Mouse (Mus musculus) right cerebral cortex, postnatal 4 days (tissue): ENCODE results near the gene Slc44a4.
"Not testable (repeated sequence)": the region's sequence is repeated elsewhere in the genome, so short reads cannot be mapped to it uniquely, and the experiment has no call there.

Experiments used
- DNase-seq: peaks from one replicate; pipeline ENCODE4 v3.0.0-alpha.2; 2022

The Slc44a4 gene

DNA sequence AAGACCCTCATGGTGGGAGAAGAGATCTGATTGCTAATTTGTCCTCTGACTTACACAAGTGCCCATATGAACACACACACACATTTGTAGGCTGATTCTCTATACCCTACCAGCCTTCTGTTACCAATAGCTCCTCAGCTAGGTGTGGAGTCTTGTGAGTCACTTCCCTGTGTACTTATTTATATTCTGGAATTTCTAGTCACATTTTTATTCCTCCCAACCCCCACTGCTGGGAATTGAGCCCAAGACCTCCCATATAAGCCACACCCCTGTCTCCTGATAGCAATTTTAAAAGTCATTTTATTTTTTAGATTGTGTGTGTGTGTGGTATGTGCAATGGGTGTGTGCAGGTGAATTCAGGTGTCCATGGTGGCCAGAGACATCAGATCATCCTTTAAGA, 30.1 kb downstream of the Slc44a4 start:
- DNase-seq, result no peak

DNA sequence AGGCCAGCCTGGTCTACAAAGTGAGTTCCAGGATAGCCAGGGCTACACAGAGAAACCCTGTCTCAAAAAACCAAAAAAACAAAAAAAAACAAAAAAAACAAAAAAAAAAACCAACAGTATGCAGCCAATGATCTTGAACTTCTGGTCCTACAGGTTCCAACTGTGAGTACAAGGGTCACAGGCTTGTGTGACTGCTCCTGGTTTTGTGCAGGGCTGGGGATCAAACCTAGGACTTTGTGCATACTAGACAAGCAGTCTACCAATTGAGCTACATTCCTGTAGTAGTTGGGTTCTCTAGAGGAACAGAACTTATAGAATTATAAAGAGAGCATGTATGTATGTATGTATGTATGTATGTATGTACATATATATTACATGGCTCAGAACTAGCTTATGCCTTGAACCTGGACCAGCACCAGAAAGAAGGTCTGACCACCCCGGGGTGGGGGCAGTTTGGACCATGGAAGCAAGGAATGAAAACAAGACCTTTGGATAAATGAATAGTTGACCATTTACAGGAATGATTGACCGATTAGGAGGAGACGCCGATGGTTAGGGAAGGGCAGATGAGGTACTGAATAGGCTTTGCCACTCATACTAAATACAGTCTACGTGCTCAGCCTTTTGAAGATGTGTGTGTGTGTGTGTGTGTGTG, 32.3 kb downstream of the Slc44a4 start:
- DNase-seq, result no peak

DNA sequence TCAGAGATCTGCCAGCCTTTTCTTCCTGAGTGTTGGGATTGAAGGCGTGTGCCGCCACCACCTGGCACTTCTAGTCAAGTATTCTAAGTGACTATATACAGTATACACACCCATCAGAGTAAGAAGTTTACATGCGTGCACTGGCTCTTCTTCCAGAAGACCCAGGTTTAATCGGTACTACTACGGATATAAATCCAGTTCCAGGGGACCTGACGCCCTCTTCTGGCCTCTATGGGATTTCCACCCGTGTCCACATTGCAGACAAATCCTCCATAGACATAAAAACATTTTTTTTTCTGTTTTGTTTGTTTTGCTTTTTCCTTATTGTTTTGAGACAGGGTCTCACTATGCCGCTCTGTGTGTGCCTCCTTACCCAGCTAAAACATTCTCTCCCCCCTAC, 33.3 kb downstream of the Slc44a4 start:
- no peak for DNase-seq

DNA sequence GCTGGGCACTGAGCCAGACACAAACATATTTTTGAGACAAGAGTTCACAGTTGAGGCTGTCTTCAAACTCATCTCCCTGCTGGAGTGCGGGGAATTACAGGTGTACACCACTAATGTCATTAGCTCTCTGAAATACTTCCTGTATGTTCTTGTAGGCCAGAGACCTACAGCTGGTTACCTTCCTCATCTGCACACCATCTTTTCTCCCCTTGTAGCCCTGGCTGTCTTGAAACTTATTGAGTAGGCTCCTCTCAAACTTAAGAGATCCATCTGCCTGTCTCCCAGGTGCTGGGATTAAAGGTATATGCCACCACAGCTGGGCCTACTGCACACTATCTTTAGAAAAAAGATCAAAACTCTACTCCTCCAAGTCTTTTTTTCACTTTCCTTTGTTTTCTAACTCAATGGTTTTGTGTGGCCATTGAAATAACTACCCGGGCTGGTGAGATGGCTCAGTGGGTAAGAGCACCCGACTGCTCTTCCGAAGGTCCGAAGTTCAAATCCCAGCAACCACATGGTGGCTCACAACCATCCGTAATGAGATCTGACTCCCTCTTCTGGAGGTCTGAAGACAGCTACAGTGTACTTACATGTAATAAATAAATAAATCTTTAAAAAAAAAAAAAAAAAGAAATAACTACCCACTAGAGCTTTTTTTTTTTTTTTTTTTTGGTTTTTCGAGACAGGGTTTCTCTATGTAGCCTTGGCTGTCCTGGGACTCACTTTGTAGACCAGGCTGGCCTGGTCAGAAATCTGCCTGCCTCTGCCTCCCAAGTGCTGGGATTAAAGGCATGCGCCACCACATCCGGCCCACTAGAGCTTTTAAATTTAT, 34.7 kb downstream of the Slc44a4 start:
- DNase-seq, result not testable (repeated sequence)

DNA sequence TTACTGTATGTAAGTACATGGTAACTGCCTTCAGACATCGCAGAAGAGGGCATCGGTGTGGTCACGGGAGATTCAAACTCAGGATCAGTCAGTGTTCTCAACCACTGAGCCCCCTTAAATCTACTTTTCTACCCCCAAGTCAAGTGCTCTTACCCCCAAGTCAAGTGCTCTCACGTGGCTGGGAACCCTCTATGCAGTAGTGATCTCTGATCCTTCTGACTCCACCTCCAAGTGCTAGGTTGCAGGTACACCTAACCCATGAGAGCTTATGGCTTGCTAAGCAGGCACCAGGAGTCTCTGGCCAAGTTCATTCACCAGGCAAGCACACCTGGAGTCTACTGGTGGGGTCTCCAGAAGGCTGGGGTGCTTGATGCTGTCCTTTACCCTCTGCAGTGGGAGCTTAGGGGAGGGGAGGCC, 35.3 kb downstream of the Slc44a4 start:
- no peak for DNase-seq

DNA sequence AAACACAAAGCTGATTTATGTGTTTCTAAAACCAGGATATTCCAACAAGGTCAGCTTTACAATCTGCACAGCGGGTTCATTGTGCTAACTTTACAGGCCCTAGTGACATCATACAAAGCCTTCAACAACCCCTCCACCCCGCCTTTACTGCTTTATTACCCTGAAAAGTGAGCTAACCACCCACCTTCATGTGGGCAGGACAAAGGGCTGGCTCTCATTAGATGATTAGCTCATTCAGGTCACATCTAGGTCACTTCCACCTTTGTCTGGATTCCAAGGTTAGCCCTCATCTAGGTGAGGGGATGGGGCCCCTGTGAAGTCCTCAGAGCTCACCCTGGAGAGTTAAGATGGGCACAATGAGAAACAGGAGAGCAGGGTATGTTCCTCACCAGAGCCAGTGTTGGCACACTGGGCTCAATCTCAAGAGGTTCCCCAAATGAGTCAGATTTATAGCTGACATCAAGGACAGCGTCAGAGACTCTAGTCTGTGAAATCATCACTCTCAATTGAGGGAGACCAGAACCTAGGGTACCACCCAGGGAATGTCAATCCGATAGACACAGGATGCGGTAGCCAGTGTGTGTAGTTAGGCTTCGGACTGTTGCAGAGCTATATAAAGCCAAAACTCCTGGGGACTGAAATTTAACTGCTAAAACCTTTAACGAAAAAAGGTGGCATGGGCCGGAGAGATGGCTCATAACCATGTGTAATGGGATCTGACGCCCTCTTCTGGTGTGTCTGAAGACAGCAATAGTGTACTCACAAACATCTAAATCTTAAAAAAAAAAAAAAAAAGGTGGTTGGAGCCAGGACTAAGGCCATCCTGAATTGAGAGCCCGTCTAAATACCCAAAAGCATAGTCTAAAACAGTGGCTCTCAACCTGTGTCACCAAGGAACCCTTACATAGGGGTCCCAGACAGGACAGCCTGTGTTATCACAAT, 36.5 kb downstream of the Slc44a4 start:
- no peak for DNase-seq

DNA sequence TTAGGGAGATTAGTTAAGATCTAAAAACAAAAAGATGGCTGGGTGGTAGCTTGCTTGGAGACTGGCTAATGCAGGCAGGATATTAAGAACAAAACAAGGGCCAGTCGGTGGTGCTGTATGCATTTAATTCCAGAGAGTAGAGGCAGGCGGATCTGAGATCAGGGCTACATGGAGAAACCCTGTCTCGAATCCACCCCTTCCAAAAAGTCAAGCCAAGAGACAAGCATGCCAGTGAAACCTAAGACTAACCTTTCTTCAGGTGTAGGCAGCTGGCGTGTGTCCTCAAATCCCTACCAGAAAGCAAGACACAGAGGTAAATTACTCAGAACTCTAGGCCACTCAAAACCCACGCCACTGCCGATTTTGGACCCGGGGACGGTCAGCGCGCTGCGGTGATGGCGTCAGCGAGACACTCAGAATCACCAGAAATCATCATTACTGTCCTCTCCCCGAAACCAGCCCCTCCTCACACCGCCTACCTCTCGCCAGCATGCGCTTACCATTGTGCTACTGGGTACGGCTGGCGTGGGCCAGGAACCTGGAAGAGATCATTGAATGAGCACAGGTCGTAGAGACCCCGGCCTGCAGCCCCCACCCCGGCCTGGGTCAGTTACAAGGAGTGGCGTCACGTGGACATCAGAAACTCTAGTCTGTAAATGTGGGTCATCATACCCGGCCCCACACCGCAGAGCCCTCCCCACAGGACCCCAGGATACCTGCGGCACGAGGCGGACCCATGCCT, 37.5 kb downstream of the Slc44a4 start:
- no peak for DNase-seq

DNA sequence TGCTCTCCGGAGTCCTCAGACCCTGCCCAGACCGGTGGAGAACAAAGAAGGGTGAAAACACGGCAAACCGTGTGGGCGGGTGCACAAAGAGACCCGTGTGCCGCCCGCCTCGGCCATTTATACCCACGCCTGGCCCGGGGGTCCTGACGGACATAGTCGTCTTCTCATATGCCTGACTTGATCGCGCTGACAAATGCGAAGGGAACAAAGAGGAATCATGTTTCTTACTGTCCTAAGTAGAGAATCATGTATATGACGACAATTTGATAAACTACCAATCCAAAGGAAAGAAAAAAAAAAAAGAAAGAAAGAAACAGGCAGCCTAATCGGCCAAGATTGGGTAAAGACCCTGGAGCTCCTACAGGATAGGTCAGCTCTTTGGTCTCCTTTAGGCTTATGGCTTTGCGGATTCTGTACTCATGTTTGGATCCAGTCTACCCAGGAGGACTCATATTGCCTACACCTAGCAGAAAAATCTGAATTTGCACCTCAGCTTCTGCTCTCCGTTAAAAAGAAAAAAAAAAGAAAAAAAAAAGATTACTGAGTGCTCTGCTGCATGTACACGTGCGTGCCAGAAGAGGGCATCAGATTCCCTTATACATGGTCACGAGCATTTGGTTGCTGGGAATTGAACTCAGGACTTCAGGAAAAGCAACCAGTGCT, 38.2 kb downstream of the Slc44a4 start:
- peak; percentile 91 for DNase-seq

DNA sequence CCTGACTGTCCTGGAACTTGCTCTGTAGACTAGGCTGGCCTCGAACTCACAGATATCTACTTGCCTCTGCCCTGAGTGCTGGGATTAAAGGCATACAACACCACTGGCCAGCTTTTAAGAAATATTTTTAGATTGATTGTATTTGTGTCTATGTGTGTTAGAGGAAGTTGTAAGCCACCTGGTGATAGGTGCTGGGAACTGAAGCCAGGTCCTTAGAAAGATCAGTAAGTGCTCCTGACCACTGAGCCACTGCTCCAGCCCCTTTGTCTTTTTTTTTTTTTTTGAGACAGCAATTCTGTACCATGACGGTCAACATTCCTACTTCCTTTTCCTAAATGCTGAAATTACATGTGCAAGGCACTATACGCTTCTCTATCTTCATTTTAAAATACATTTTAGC, 39.0 kb downstream of the Slc44a4 start:
- DNase-seq, result no peak

DNA sequence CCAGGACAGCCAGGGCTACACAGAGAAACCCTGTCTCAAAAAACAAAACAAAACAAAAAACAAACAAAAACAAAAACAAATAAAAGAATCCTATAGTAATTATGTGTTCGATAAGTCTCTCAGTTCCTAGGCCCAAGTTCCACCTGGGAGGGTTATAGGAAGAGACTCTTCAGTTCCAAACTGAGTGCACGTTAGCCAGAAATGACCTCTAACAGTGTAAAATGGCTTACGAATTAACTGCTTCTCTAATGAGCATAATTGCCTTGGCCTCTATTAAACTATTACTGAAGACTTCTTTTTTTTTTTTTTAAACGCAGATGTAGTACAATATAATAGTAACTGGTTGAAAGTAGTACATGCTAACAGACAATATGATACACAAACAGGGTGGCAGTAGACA, 39.6 kb downstream of the Slc44a4 start:
- no peak for DNase-seq

DNA sequence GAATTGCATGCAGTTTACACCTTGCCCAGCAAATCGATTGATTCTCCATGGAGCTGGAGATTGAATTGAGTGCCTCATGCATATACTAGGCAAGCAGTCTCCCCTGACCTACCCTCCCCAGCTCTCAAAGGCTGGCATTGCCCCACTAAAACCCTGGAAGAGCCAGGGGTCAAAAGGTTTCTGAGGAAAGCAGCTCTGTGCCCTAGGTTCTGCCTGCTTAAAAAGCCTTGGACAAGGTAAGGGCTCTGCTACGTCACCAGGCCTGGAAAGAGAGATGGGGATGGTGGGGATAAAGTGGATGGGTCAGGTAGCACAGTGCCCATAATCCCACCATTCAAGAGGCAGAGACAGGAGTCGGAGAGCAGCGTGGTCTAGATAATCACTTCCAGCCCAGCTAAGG, 40.6 kb downstream of the Slc44a4 start:
- no peak for DNase-seq

DNA sequence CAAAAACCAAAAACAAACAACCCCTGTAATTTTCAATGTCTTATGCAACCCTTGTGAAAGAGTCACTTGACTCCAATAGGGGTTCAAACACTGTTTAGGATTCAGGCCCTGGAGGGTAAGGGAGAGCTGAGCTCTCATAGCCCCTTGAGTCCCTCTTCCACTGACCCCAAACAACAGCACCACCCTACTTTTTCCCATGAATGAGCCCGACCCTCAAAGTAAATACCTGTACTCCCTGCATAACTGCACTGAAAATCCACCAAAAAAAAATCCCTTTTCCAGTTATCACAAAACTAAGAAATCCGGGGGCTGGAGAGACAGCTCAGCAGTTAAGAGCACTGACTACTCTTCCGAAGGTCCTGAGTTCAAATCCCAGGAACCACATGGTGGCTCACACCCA, 41.6 kb downstream of the Slc44a4 start:
- no peak for DNase-seq

DNA sequence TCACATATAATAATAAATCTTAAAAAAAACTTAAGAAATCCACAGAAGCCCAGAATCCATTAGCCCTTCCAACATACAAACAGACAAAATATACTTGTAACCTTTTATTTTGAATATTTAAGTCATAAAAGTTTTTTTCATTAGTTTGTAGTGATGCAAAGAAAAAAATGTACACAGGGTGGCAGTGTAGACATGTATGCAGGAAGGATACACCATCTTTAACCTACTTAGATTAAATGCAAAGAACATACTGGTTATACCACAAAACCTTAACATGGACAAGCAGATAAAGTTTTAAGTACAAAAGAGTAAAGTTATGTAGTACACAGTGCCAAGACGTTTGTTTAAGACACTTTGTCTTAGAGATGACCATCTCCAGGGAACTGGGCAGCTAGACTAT, 42.1 kb downstream of the Slc44a4 start:
- no peak for DNase-seq

DNA sequence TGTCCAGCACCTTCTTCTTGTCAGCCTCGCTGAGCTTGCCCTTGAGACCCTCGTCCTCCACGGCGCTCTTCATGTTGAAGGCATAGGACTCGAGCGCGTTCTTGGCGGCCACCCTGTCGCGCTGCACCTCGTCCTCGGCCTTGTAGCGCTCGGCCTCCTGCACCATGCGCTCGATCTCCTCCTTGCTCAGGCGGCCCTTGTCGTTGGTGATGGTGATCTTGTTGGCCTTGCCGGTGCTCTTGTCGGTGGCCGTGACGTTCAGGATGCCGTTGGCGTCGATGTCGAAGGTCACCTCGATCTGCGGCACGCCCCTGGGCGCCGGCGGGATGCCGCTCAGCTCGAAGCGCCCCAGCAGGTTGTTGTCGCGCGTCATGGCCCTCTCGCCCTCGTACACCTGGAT, 43.0 kb downstream of the Slc44a4 start:
- DNase-seq, result not testable (repeated sequence)

DNA sequence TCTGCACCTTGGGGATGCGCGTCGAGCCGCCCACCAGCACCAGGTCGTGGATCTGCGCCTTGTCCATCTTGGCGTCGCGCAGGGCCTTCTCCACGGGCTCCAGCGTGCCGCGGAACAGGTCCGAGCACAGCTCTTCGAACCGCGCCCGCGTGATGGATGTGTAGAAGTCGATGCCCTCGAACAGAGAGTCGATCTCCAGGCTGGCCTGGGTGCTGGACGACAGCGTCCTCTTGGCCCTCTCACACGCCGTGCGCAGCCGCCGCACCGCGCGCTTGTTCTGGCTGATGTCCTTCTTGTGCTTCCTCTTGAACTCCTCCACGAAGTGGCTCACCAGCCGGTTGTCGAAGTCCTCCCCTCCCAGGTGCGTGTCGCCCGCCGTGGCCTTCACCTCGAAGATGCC, 43.7 kb downstream of the Slc44a4 start:
- not testable (repeated sequence) for DNase-seq

DNA sequence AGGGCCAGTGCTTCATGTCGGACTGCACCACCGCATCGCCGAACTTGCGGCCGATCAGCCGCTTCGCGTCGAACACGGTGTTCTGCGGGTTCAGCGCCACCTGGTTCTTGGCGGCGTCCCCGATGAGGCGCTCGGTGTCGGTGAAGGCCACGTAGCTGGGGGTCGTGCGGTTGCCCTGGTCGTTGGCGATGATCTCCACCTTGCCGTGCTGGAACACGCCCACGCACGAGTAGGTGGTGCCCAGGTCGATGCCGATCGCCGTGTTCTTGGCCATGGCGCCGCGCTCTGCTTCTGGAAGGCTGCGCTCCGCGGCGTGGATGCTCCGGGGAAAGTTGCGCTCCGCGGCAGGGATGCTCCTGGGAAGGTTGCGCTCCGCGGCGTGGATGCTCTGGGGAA, 44.5 kb downstream of the Slc44a4 start:
- not testable (repeated sequence) for DNase-seq

DNA sequence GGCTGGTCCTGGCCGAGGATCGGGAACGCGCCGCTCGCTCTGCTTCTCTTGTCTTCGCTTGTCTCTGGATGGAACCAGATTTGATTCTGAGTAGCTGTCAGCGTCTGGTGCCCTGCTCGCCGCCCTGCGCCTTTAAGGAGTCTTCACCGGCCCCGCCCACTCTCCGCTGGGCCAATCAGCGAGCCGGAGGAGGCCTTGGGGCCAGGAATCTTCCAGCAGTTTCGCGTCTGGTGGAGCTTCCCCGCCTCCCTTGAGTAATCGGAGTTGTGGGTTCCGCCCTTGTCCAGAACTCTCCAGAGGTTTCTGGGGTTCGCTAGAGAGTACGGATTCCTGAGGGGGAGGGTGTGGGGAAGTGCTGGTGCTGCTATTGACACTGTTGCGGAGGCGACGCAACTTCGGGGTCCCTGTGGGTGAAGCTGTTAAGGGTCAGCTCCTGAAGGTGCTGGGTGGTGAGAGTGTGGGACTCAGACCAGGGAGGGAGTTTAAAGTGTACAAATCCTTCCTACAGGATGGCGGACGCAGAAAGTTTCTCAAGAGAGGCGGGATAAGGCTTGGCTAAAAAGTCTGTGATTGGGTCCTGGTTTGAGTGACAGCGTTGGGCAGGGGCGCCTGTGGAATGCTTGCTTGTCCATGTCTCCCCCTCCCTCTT, 45.0 kb downstream of the Slc44a4 start, which contains the start of gene Hspa1b:
Gene Hspa1b (minus strand): TSS at position 109 of the 649 bp plus-strand sequence.
- DNase-seq, result peak; percentile 51

DNA sequence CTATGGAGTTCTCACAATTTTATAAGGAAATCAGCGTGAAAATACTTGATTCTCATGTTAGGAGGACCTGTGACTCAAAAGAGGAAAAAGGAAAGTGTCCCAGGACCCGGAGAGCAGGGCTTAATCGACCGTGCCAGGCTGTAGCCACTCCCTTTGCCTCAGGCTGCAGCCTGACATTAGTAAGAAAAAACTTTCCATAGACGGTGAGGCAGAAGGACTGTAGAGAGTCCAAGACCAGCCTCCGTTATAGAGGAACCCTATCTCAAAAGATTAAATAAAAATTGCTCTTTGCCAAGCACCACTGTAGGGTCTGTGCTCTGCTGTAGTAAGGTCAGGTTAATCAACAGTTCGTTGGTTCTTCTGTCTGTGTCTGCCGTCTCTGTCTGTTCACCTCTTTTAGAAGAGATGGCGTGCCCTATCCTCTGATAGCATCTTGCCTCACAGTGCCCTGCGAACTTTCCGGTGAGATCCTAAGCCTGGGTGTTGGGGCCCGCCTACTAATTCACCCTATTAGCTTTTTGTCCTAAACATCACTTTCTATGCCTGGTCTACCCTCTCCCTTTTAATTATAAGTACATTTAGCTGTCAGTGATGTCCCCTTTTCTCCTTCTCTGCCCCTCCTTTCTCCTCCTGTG, 45.7 kb downstream of the Slc44a4 start:
- DNase-seq, result no peak

DNA sequence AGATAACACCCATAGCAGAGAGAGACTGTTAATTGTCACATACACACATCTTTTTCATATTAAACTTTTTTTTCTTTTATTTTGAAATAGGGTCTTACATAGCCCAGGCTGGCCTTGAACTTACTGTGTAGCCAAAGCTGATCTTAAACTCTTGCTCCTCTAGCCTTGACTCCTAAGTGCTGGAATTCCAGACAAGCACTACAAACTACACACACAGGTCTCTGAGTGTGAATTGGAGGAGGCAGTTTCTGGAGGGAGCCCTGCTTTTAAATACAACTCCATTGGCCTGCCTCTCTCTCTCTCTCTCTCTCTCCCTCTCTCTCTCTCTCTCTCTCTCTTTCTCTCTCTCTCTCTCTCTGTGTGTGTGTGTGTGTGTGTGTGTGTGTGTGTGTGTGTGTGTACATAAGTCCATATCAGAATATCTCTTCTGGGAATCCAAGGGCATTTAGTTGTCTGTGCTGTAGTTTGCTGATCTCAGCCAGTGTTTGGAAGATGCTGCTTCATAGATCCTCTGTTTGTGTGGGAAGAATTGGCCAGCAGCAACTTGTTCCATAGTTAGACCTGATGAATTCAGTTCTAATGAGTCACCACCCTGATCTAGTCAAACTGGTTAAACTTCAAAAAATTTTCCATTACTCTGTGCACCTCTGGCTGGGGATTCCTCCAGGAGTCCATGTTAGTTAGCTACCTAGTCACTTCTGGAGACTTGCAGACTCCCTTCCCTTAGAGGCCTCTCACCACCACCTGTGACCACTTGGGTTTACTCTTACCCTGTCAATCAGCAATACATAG, 46.6 kb downstream of the Slc44a4 start:
- no peak for DNase-seq

DNA sequence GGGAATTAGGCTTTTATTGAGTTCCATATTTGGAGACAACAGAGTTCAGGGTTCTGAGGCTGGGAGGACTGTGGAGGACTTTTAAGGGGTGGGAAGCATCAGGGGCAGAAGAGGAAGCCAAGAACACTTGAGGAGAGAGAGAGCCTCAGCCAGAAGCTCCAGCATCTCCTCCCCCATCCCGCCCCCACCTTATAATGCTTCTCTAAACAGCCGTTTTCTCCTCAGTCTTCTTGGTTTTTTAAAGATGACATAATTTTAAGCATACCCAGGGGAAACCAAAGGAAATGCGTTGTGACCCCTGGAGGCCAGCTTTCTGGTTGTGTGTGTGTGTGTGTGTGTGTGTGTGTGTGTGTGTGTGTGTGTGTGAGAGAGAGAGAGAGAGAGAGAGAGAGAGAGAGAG, 47.9 kb downstream of the Slc44a4 start:
- DNase-seq, result no peak
